Mouse (Mus musculus) cerebellum, adult 9-11 months (tissue): ENCODE data around the gene Kcna2.
A peak's percentile ranks its signal among the peaks of the same experiment; 100 is the strongest.

Experiments used
- DNase-seq: peaks from one replicate; pipeline ENCODE4 v3.0.0; 2022

The Kcna2 gene

GRCm38 (mm10) chr3:107100811-107101455, at the start of gene Kcna2:
TSS of gene Kcna2 (plus strand) at chr3:107101146.
- DNase-seq, result peak; percentile 71

- DNase-seq, result no peak
Measured at GRCm38 (mm10) chr3:107061468-107061867, 39.5 kb upstream of the Kcna2 start.

GRCm38 (mm10) chr3:107062771-107063170, 38.2 kb upstream of the Kcna2 start:
- no peak for DNase-seq

- no peak for DNase-seq
Measured at GRCm38 (mm10) chr3:107065510-107066095, 35.3 kb upstream of the Kcna2 start.

- no peak for DNase-seq
Measured at GRCm38 (mm10) chr3:107066165-107066850, 34.6 kb upstream of the Kcna2 start.

- no peak for DNase-seq
Measured at GRCm38 (mm10) chr3:107067245-107067644, 33.7 kb upstream of the Kcna2 start.

GRCm38 (mm10) chr3:107073863-107074262, 27.1 kb upstream of the Kcna2 start:
- DNase-seq, result no peak

GRCm38 (mm10) chr3:107075705-107076104, 25.2 kb upstream of the Kcna2 start:
- no peak for DNase-seq

- DNase-seq, result no peak
Measured at GRCm38 (mm10) chr3:107076658-107077057, 24.3 kb upstream of the Kcna2 start.

- no peak for DNase-seq
Measured at GRCm38 (mm10) chr3:107077101-107077500, 23.8 kb upstream of the Kcna2 start.

GRCm38 (mm10) chr3:107080803-107081202, 20.1 kb upstream of the Kcna2 start:
- no peak for DNase-seq

GRCm38 (mm10) chr3:107081227-107081626, 19.7 kb upstream of the Kcna2 start:
- DNase-seq, result peak; percentile 27

GRCm38 (mm10) chr3:107084586-107084985, 16.4 kb upstream of the Kcna2 start:
- DNase-seq, result no peak

GRCm38 (mm10) chr3:107087410-107087809, 13.5 kb upstream of the Kcna2 start:
- DNase-seq, result no peak

GRCm38 (mm10) chr3:107088820-107089219, 12.1 kb upstream of the Kcna2 start:
- no peak for DNase-seq

- DNase-seq, result peak; percentile 5
Measured at GRCm38 (mm10) chr3:107089475-107089874, 11.5 kb upstream of the Kcna2 start.

- DNase-seq, result no peak
Measured at GRCm38 (mm10) chr3:107090001-107090400, 10.9 kb upstream of the Kcna2 start.

GRCm38 (mm10) chr3:107090403-107091150, 10.4 kb upstream of the Kcna2 start:
- peak; percentile 86 for DNase-seq

GRCm38 (mm10) chr3:107094028-107094427, 6.9 kb upstream of the Kcna2 start:
- peak; percentile 69 for DNase-seq

- peak; percentile 56 for DNase-seq
Measured at GRCm38 (mm10) chr3:107096269-107096731, 4.6 kb upstream of the Kcna2 start.

GRCm38 (mm10) chr3:107099866-107100265, 1.1 kb upstream of the Kcna2 start:
- no peak for DNase-seq

GRCm38 (mm10) chr3:107101456-107101786, 475 bp downstream of the Kcna2 start:
- peak; percentile 89 for DNase-seq
